Mouse (Mus musculus) urinary bladder, postnatal 10 days (tissue): ENCODE results near the gene Cebpg.

Experiments used
- DNase-seq: peaks from one replicate; pipeline ENCODE4 v3.0.0; 2022; ENCODE audit warnings: low spot score

The Cebpg gene

GRCm38 (mm10) chr7:35025409-35026275 lies 30.7 kb downstream of the Cebpg start:
- DNase-seq, result peak; percentile 50

GRCm38 (mm10) chr7:35024426-35024825 lies 31.9 kb downstream of the Cebpg start:
- no peak for DNase-seq

GRCm38 (mm10) chr7:35023251-35023650 lies 33.1 kb downstream of the Cebpg start:
- no peak for DNase-seq

GRCm38 (mm10) chr7:35021365-35021764 lies 35.0 kb downstream of the Cebpg start:
- no peak for DNase-seq

- DNase-seq, result no peak
Observed at GRCm38 (mm10) chr7:35015252-35015651, 41.1 kb downstream of the Cebpg start.

- no peak for DNase-seq
Observed at GRCm38 (mm10) chr7:35013228-35013627, 43.1 kb downstream of the Cebpg start.

GRCm38 (mm10) chr7:35006661-35007060 lies 49.7 kb downstream of the Cebpg start:
- DNase-seq, result no peak

GRCm38 (mm10) chr7:35003171-35003737 lies 53.1 kb downstream of the Cebpg start:
- no peak for DNase-seq

- DNase-seq, result no peak
Observed at GRCm38 (mm10) chr7:35000839-35001238, 55.5 kb downstream of the Cebpg start.
